Mouse (Mus musculus): ENCODE measurements around the gene Got2. TPM values are rescaled to one million over a fixed set of nuclear protein-coding genes. Genes with fewer than 3 reads are reported as not detected.

Gene Got2
- polyA plus RNA-seq (2014; fragmentation: Nextera tagmentation; extraction: Ambion mirVana): 61.9 and 71.2 TPM in 2 replicates

- H3K27ac ChIP-seq (replicated peaks; ENCODE audit: low read depth, low read length): peak within 1 kb of the TSS; percentile 52
- H3K4me1 ChIP-seq (ENCODE audit: control insufficient read depth, insufficient read depth, low read length): peaks cover 13% of the 10 kb centered on the region
- DNase-seq (ENCODE audit: low spot score): peak; percentile 92
- H3K9ac ChIP-seq (ENCODE audit: low read depth, low read length): peak within 1 kb of the TSS; percentile 64
- H3K36me3 ChIP-seq (ENCODE audit: control insufficient read depth, insufficient read depth, low read length): no peaks in the 10 kb centered on the region
- peak; percentile 89 for ATAC-seq (ENCODE audit: low read depth)
- no peaks in the 10 kb centered on the region for H3K9me3 ChIP-seq (ENCODE audit: control insufficient read depth, low read length)
- no peaks in the 10 kb centered on the region for H3K27me3 ChIP-seq (replicated peaks; ENCODE audit: control insufficient read depth, insufficient read depth, low read length)
- peak within 1 kb of the TSS; percentile 61 for H3K4me3 ChIP-seq (ENCODE audit: low read depth, low read length)
- WGBS: 11% methylated on average over 24 of the region's 31 CpGs
- H3K4me2 ChIP-seq (ENCODE audit: low read depth, low read length): peak within 1 kb of the TSS; percentile 90
These were observed at the start of gene Got2 for GRCm38 (mm10) chr8:95888285-95889136. Gene Got2, minus strand, starts transcription at chr8:95888547.

GRCm38 (mm10) chr8:95932841-95933240, 44.5 kb upstream of the Got2 start:
- no peak overlapping the region for H3K9ac ChIP-seq (ENCODE audit: low read depth, low read length)
- WGBS: 95% methylated on average over 5 of the region's 5 CpGs
- no peak overlapping the region for H3K4me3 ChIP-seq (ENCODE audit: low read depth, low read length)
- H3K4me2 ChIP-seq (ENCODE audit: low read depth, low read length): no peak overlapping the region
- no peaks in the 10 kb centered on the region for H3K27me3 ChIP-seq (replicated peaks; ENCODE audit: control insufficient read depth, insufficient read depth, low read length)
- H3K27ac ChIP-seq (replicated peaks; ENCODE audit: low read depth, low read length): no peak overlapping the region
- DNase-seq (ENCODE audit: low spot score) (no peak), ATAC-seq (ENCODE audit: low read depth) (no peak)
- H3K9me3 ChIP-seq (ENCODE audit: control insufficient read depth, low read length): no peaks in the 10 kb centered on the region
- no peaks in the 10 kb centered on the region for H3K36me3 ChIP-seq (ENCODE audit: control insufficient read depth, insufficient read depth, low read length)
- no peaks in the 10 kb centered on the region for H3K4me1 ChIP-seq (ENCODE audit: control insufficient read depth, insufficient read depth, low read length)

GRCm38 (mm10) chr8:95929821-95930220, 41.5 kb upstream of the Got2 start:
- no peak overlapping the region for H3K27ac ChIP-seq (replicated peaks; ENCODE audit: low read depth, low read length)
- no peaks in the 10 kb centered on the region for H3K9me3 ChIP-seq (ENCODE audit: control insufficient read depth, low read length)
- H3K9ac ChIP-seq (ENCODE audit: low read depth, low read length): no peak overlapping the region
- H3K4me1 ChIP-seq (ENCODE audit: control insufficient read depth, insufficient read depth, low read length): no peaks in the 10 kb centered on the region
- 35% methylated on average over 4 of the region's 4 CpGs for WGBS
- no peak for ATAC-seq (ENCODE audit: low read depth)
- DNase-seq (ENCODE audit: low spot score): peak; percentile 29
- no peaks in the 10 kb centered on the region for H3K36me3 ChIP-seq (ENCODE audit: control insufficient read depth, insufficient read depth, low read length)
- H3K27me3 ChIP-seq (replicated peaks; ENCODE audit: control insufficient read depth, insufficient read depth, low read length): no peaks in the 10 kb centered on the region
- no peak overlapping the region for H3K4me2 ChIP-seq (ENCODE audit: low read depth, low read length)
- H3K4me3 ChIP-seq (ENCODE audit: low read depth, low read length): no peak overlapping the region

GRCm38 (mm10) chr8:95916106-95916505, 27.8 kb upstream of the Got2 start:
- no peaks in the 10 kb centered on the region for H3K36me3 ChIP-seq (ENCODE audit: control insufficient read depth, insufficient read depth, low read length)
- 0 out of 2 replicates have a peak, but pooled peaks cover 3% of the 10 kb centered on the region for H3K4me1 ChIP-seq (ENCODE audit: control insufficient read depth, insufficient read depth, low read length)
- H3K4me2 ChIP-seq (ENCODE audit: low read depth, low read length): peak overlapping the region; percentile 59
- H3K9ac ChIP-seq (ENCODE audit: low read depth, low read length): peak overlapping the region; percentile 34; the same call in 1 of the 2 replicates
- peaks cover 3% of the 10 kb centered on the region; the same call in 1 of the 2 replicates for H3K27me3 ChIP-seq (replicated peaks; ENCODE audit: control insufficient read depth, insufficient read depth, low read length)
- peak; percentile 70 for ATAC-seq (ENCODE audit: low read depth)
- H3K27ac ChIP-seq (replicated peaks; ENCODE audit: low read depth, low read length): no peak overlapping the region
- peak overlapping the region; percentile 29 for H3K4me3 ChIP-seq (ENCODE audit: low read depth, low read length)
- H3K9me3 ChIP-seq (ENCODE audit: control insufficient read depth, low read length): no peaks in the 10 kb centered on the region
- DNase-seq (ENCODE audit: low spot score): peak; percentile 52
- WGBS: 2% methylated on average over 7 of the region's 9 CpGs

GRCm38 (mm10) chr8:95914905-95915643, 26.7 kb upstream of the Got2 start:
- WGBS: 7% methylated on average over 7 of the region's 7 CpGs
- no peaks in the 10 kb centered on the region for H3K9me3 ChIP-seq (ENCODE audit: control insufficient read depth, low read length)
- 0 out of 2 replicates have a peak, but pooled peaks cover 3% of the 10 kb centered on the region for H3K4me1 ChIP-seq (ENCODE audit: control insufficient read depth, insufficient read depth, low read length)
- ATAC-seq (ENCODE audit: low read depth): peak; percentile 84
- no peaks in the 10 kb centered on the region for H3K36me3 ChIP-seq (ENCODE audit: control insufficient read depth, insufficient read depth, low read length)
- H3K27ac ChIP-seq (replicated peaks; ENCODE audit: low read depth, low read length): no peak overlapping the region
- H3K9ac ChIP-seq (ENCODE audit: low read depth, low read length): no peak overlapping the region
- H3K27me3 ChIP-seq (replicated peaks; ENCODE audit: control insufficient read depth, insufficient read depth, low read length): peaks cover 3% of the 10 kb centered on the region; the same call in 1 of the 2 replicates
- DNase-seq (ENCODE audit: low spot score): peak; percentile 70
- H3K4me2 ChIP-seq (ENCODE audit: low read depth, low read length): no peak overlapping the region
- H3K4me3 ChIP-seq (ENCODE audit: low read depth, low read length): no peak overlapping the region

GRCm38 (mm10) chr8:95911240-95911639, 22.9 kb upstream of the Got2 start:
- DNase-seq (ENCODE audit: low spot score): no peak
- no peaks in the 10 kb centered on the region for H3K36me3 ChIP-seq (ENCODE audit: control insufficient read depth, insufficient read depth, low read length)
- 0 out of 2 replicates have a peak, but pooled peaks cover under 1% of the 10 kb centered on the region for H3K4me1 ChIP-seq (ENCODE audit: control insufficient read depth, insufficient read depth, low read length)
- no peak overlapping the region for H3K4me3 ChIP-seq (ENCODE audit: low read depth, low read length)
- H3K4me2 ChIP-seq (ENCODE audit: low read depth, low read length): no peak overlapping the region
- H3K9ac ChIP-seq (ENCODE audit: low read depth, low read length): no peak overlapping the region
- no peaks in the 10 kb centered on the region for H3K9me3 ChIP-seq (ENCODE audit: control insufficient read depth, low read length)
- H3K27me3 ChIP-seq (replicated peaks; ENCODE audit: control insufficient read depth, insufficient read depth, low read length): no peaks in the 10 kb centered on the region
- 70% methylated on average over 5 of the region's 5 CpGs for WGBS
- no peak overlapping the region for H3K27ac ChIP-seq (replicated peaks; ENCODE audit: low read depth, low read length)
- ATAC-seq (ENCODE audit: low read depth): no peak

- 78% methylated on average over 11 of the region's 11 CpGs for WGBS
- Histone ChIP-seq H3K4me3 (ENCODE audit: low read depth, low read length) (no peak overlapping the region), H3K4me1 (ENCODE audit: control insufficient read depth, insufficient read depth, low read length) (no peaks in the 10 kb centered on the region), H3K27ac (replicated peaks; ENCODE audit: low read depth, low read length) (no peak overlapping the region), H3K36me3 (ENCODE audit: control insufficient read depth, insufficient read depth, low read length) (no peaks in the 10 kb centered on the region), H3K9ac (ENCODE audit: low read depth, low read length) (no peak overlapping the region), H3K9me3 (ENCODE audit: control insufficient read depth, low read length) (no peaks in the 10 kb centered on the region), H3K4me2 (ENCODE audit: low read depth, low read length) (no peak overlapping the region), H3K27me3 (replicated peaks; ENCODE audit: control insufficient read depth, insufficient read depth, low read length) (no peaks in the 10 kb centered on the region)
- ATAC-seq (ENCODE audit: low read depth): no peak
- no peak for DNase-seq (ENCODE audit: low spot score)
These were observed 19.5 kb upstream of the Got2 start for GRCm38 (mm10) chr8:95907885-95908284.

- WGBS: 87% methylated on average over 9 of the region's 9 CpGs
- no peak overlapping the region for H3K9ac ChIP-seq (ENCODE audit: low read depth, low read length)
- no peak overlapping the region for H3K4me3 ChIP-seq (ENCODE audit: low read depth, low read length)
- no peaks in the 10 kb centered on the region for H3K9me3 ChIP-seq (ENCODE audit: control insufficient read depth, low read length)
- H3K27ac ChIP-seq (replicated peaks; ENCODE audit: low read depth, low read length): no peak overlapping the region
- H3K36me3 ChIP-seq (ENCODE audit: control insufficient read depth, insufficient read depth, low read length): no peaks in the 10 kb centered on the region
- no peak for ATAC-seq (ENCODE audit: low read depth)
- no peaks in the 10 kb centered on the region for H3K4me1 ChIP-seq (ENCODE audit: control insufficient read depth, insufficient read depth, low read length)
- no peak overlapping the region for H3K4me2 ChIP-seq (ENCODE audit: low read depth, low read length)
- H3K27me3 ChIP-seq (replicated peaks; ENCODE audit: control insufficient read depth, insufficient read depth, low read length): no peaks in the 10 kb centered on the region
- DNase-seq (ENCODE audit: low spot score): no peak
These were observed 18.4 kb upstream of the Got2 start for GRCm38 (mm10) chr8:95906738-95907137.
